Mouse (Mus musculus): Measurements from ENCODE around the gene Hist1h2ai. TPM values are rescaled to one million over a fixed set of nuclear protein-coding genes. Genes with fewer than 3 reads are reported as not detected.
"Not testable (repeated sequence)": the region's sequence is repeated elsewhere in the genome, so short reads cannot be mapped to it uniquely, and the experiment has no call there.

Hist1h2ai gene
- polyA plus RNA-seq, 1 experiment from 2014 or later, result 11.4 TPM

DNA sequence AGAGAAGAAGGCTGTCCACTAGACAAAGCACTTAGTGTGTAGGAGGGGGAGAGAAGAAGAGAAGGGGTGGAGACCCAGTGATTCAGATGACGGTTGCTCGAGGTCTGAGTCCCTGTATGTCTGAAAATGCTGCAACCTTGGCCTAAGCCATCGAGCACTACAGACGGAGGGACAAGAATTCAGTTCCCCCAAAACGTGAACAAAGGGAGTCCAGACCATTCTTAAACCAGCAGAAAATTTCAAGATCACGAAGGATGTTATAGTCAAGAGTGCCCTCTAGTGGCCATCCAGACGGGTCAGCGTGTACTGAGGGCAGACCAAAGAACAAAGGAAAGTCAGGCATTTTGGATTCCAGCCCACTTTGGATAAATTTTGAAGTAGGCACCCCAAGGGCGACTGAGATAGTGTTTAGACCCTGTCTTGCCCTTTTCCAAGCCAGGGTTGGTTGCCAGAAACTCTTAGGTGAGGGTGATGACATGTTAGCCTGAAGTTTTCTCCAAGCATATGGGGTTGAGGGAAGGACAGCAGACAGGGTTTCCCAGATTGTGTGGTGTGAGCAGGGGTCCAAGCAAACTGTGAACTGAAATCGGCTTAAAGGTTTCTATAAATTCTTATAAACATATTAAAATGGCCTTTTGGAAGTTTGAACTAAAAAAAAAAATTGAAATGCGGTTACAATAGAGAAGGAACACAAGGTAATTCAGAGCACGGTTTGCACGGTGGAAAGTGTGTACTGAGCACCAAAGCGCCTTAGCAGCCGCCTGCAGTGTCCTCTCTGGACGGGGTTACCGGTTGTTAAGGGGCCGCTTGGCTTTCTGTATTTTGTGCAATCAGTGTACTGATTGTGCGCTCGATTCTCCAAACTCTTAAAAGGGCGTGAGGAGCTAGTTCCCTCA, 18.0 kb downstream of the Hist1h2ai start:
- peak overlapping the region; percentile 81 for H3K4me2 ChIP-seq
- H3K4me3 ChIP-seq, result peak overlapping the region; percentile 56
- under 1% methylated on average over 21 of the region's 21 CpGs for WGBS

DNA sequence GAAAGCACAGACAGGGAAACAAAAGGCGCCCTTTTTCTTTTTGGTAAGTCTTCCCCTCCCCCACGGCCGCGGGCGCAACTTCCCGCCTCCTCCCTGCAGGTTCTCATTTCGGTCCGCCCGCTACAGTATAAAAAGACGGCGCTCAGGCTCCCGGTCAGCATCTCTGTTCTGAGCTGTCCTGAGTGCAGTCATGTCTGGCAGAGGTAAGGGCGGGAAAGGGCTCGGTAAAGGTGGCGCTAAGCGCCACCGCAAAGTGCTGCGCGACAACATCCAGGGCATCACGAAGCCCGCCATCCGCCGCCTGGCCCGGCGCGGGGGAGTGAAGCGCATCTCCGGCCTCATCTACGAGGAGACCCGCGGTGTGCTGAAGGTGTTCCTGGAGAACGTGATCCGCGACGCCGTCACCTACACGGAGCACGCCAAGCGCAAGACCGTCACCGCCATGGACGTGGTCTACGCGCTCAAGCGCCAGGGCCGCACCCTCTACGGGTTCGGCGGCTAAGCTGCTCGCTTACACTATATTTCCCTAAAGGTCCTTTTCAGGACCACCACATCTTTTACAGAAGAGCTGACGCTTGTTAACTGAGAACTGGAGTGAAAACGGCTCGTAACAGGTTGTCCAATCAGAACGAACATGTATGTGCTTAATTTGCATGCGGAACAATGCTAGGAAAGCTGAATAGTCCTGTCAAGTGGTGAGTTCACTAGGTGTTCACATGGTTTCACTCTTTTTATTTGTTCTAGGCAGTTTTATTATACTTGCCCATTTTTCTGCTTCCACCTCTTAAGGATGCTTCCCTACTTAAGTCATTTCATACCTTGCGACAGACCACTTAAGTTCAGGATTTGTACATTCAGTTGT, 18.9 kb downstream of the Hist1h2ai start, which contains the start of gene Hist1h4j:
Gene Hist1h4j, plus strand, starts transcription at position 159 of the 862 bp plus-strand sequence.
- H3K27me3 ChIP-seq; H3K4me1 ChIP-seq (replicated peaks); H3K36me3 ChIP-seq; H3K9me3 ChIP-seq (replicated peaks): not testable (repeated sequence)
- peak within 1 kb of the TSS; percentile 94 for H3K27ac ChIP-seq
- peak; percentile 90 for ATAC-seq (replicated peaks; ENCODE audit: insufficient number of reproducible peaks, insufficient read depth, low FRiP score, low read depth)
- H3K4me2 ChIP-seq, result peak within 1 kb of the TSS; percentile 81
- WGBS, result under 1% methylated on average over 46 of the region's 56 CpGs
- H3K9ac ChIP-seq, result peak within 1 kb of the TSS; percentile 64
- peak within 1 kb of the TSS; percentile 56 for H3K4me3 ChIP-seq

More for the DNA sequence above, 18.0 kb downstream of the Hist1h2ai start:
- peak; percentile 71 for ATAC-seq (replicated peaks; ENCODE audit: insufficient number of reproducible peaks, insufficient read depth, low FRiP score, low read depth)
- Histone ChIP-seq H3K4me1 (replicated peaks) (peaks cover 10% of the 10 kb centered on the region), H3K27ac (peak overlapping the region; percentile 94), H3K27me3 (no peaks in the 10 kb centered on the region), H3K9ac (peak overlapping the region; percentile 64), H3K36me3 (no peaks in the 10 kb centered on the region), H3K9me3 (replicated peaks) (no peaks in the 10 kb centered on the region)

DNA sequence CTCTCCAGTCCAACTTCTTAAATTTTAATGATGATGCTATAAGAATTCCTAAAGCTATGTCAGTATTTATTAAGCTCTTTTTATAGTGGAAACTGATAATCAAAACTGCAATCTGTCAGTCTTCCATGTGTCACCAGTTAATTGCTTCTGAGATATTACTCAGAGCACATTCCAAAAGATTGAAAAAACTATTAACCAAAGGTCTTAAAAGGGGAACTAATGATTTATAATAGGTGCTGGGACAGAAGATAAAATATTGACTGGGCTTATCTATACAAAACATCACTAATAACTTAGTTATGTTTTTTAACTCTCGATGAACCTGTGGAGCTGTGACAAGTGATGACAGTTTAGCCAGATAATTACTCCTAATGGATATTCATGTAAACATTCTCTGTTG, 28.8 kb downstream of the Hist1h2ai start:
- Histone ChIP-seq H3K9me3 (replicated peaks) (no peaks in the 10 kb centered on the region), H3K9ac (no peak overlapping the region), H3K36me3 (no peaks in the 10 kb centered on the region), H3K4me1 (replicated peaks) (peaks cover 11% of the 10 kb centered on the region), H3K27me3 (no peaks in the 10 kb centered on the region), H3K4me3 (no peak overlapping the region), H3K4me2 (no peak overlapping the region), H3K27ac (no peak overlapping the region)
- ATAC-seq (replicated peaks; ENCODE audit: insufficient number of reproducible peaks, insufficient read depth, low FRiP score, low read depth), result no peak
- WGBS, result 60% methylated on average over 1 of the region's 1 CpGs

DNA sequence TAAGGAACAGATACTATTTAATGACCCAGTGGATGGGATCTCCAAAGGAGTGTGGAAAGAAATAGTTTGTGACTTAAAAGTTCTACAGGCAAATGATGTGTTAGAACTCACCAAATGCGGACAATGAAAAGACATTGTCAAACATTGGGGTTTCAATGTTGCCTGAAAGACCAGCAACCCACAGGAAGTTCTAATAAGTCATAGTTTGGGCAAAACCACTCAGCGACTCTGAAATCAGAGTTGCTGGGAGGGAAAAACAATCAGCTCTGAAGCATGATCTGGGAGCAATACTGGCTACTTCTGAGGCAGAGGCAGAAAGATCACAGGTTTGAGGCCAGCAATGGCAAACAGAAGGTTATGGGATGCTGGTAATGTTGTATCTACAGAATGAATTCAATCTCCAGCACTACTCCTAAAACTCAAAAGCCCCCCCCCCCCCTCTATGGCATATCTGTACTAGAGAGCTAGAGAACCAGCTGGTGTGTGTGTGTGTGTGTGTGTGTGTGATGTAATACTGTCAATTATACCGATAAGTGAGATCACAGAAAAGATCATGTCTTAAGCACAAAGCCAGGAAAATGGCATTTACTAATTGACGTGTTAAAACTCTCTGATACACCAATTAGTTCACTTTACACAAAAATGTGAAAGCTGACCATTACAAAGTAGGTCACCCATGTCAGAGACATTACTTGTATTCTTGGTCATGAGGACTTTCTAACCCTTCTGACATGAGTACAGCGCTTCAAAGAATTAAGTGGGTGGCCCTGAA, 33.4 kb downstream of the Hist1h2ai start:
- H3K4me1 ChIP-seq (replicated peaks), result peaks cover 25% of the 10 kb centered on the region
- 7% methylated on average over 5 of the region's 5 CpGs for whole genome bisulfite sequencing
- peak overlapping the region; percentile 67 for H3K4me2 ChIP-seq
- H3K4me3 ChIP-seq, result peak overlapping the region; percentile 53
- no peaks in the 10 kb centered on the region for H3K36me3 ChIP-seq
- no peaks in the 10 kb centered on the region for H3K27me3 ChIP-seq
- H3K9me3 ChIP-seq (replicated peaks), result no peaks in the 10 kb centered on the region
- no peak for ATAC-seq (replicated peaks; ENCODE audit: insufficient number of reproducible peaks, insufficient read depth, low FRiP score, low read depth)
- peak overlapping the region; percentile 89 for H3K27ac ChIP-seq
- H3K9ac ChIP-seq, result peak overlapping the region; percentile 57

DNA sequence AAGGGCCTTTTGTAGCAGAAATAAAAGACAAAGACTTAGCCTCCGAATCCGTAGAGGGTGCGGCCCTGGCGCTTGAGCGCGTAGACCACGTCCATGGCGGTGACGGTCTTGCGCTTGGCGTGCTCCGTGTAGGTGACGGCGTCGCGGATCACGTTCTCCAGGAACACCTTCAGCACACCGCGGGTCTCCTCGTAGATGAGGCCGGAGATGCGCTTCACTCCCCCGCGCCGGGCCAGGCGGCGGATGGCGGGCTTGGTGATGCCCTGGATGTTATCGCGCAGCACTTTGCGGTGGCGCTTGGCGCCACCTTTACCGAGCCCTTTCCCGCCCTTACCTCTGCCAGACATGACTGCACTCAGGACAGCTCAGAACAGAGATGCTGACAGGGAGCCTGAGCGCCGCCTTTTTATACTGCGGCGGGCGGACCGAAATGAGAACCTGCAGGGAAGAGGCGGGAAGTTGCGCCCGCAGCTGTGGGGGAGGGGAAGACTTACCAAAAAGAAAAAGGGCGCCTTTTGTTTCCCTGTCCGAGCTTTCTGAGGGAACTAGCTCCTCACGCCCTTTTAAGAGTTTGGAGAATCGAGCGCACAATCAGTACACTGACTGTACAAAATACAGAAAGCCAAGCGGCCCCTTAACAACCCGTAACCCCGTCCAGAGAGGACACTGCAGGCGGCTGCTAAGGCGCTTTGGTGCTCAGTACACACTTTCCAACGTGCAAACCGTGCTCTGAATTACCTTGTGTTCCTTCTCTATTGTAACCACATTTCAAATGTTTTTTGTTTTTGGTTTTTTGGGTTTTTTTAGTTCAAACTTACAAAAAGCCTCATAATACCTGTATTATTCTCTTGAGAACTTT, 34.2 kb downstream of the Hist1h2ai start, which contains the start of gene Hist1h4k:
Gene Hist1h4k, minus strand, starts transcription at position 347 of the 859 bp plus-strand sequence.
- H3K9ac ChIP-seq, result peak within 1 kb of the TSS; percentile 61
- ATAC-seq (replicated peaks; ENCODE audit: insufficient number of reproducible peaks, insufficient read depth, low FRiP score, low read depth), result peak; percentile 70
- peak within 1 kb of the TSS; percentile 67 for H3K4me2 ChIP-seq
- H3K36me3 ChIP-seq; H3K9me3 ChIP-seq (replicated peaks); H3K27me3 ChIP-seq: not testable (repeated sequence)
- under 1% methylated on average over 49 of the region's 56 CpGs for WGBS
- peak within 1 kb of the TSS; percentile 53 for H3K4me3 ChIP-seq
- peak within 1 kb of the TSS; percentile 92 for H3K27ac ChIP-seq
- peaks cover 28% of the 10 kb centered on the region for H3K4me1 ChIP-seq (replicated peaks)

DNA sequence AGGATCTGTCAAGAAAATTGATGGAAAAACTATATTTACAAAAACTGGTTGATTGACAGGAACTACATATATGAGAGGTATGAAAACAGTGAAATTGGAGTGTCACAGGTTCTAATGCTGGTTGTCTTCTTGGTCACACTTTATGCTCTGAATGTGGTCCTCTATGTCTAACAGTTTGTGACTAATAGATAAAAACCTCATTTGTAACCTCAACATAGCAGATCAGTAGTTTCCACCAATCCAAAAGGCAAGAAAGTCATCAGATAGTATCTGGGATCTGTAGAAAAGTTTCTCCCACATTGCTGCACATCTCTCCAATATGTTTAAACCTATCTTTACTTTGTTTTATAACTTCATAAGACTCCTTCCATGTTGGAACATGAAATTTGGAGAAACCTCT, 35.2 kb downstream of the Hist1h2ai start:
- H3K27me3 ChIP-seq, result no peaks in the 10 kb centered on the region
- H3K36me3 ChIP-seq, result no peaks in the 10 kb centered on the region
- H3K27ac ChIP-seq, result peak overlapping the region; percentile 92
- no peak for ATAC-seq (replicated peaks; ENCODE audit: insufficient number of reproducible peaks, insufficient read depth, low FRiP score, low read depth)
- H3K4me3 ChIP-seq, result no peak overlapping the region
- H3K9me3 ChIP-seq (replicated peaks), result no peaks in the 10 kb centered on the region
- H3K4me2 ChIP-seq, result no peak overlapping the region
- H3K4me1 ChIP-seq (replicated peaks), result peaks cover 32% of the 10 kb centered on the region
- H3K9ac ChIP-seq, result no peak overlapping the region

DNA sequence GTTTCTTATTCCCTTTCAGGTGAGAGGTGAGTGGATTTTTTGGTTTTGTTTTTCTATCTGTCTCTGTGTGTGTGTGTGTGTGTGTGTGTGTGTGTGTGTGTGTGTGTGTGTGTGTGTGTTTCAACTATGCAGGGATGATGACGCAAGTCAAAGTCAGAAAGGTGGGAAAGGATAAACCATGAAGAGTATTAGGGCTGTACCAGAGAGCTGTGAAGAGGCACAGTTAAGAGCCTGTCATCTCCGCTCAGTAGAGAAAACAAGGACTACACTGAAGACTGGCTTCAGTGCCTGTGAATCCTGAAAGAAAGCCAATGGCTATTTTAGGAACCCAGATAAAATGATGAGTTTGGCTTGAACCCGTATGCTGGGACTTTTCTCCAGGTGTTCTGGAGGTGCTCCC, 35.6 kb downstream of the Hist1h2ai start:
- Histone ChIP-seq H3K4me2 (peak overlapping the region; percentile 74; the same call in 1 of the 2 replicates), H3K4me3 (no peak overlapping the region), H3K4me1 (replicated peaks) (peaks cover 32% of the 10 kb centered on the region), H3K27me3 (no peaks in the 10 kb centered on the region), H3K9me3 (replicated peaks) (no peaks in the 10 kb centered on the region), H3K36me3 (no peaks in the 10 kb centered on the region), H3K27ac (peak overlapping the region; percentile 92), H3K9ac (no peak overlapping the region)
- ATAC-seq (replicated peaks; ENCODE audit: insufficient number of reproducible peaks, insufficient read depth, low FRiP score, low read depth), result no peak
- WGBS, result 35% methylated on average over 3 of the region's 3 CpGs

DNA sequence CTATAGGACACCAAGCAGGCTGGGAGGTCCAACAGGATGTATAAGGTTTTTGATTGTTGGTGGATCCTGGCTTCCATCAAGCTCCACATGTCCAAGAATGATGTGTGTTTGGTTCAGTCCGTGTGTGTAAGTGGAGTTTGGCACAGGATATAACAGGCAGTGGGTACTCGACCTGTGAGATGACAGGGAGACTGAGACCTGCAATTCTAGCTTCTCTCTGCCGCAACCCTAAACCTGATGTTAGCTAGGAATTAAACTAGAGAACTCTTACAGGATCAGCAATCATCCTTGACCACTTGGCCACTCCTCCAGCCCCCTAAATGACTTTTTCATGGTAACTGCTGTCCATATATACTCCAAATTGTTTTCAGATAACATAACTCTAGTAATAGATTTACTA, 36.1 kb downstream of the Hist1h2ai start:
- Histone ChIP-seq H3K4me2 (peak overlapping the region; percentile 74), H3K9me3 (replicated peaks) (no peaks in the 10 kb centered on the region), H3K4me3 (no peak overlapping the region), H3K36me3 (no peaks in the 10 kb centered on the region), H3K9ac (peak overlapping the region; percentile 14; the same call in 1 of the 2 replicates), H3K27me3 (no peaks in the 10 kb centered on the region), H3K4me1 (replicated peaks) (peaks cover 31% of the 10 kb centered on the region), H3K27ac (peak overlapping the region; percentile 92)
- WGBS, result 32% methylated on average over 3 of the region's 3 CpGs
- no peak for ATAC-seq (replicated peaks; ENCODE audit: insufficient number of reproducible peaks, insufficient read depth, low FRiP score, low read depth)

DNA sequence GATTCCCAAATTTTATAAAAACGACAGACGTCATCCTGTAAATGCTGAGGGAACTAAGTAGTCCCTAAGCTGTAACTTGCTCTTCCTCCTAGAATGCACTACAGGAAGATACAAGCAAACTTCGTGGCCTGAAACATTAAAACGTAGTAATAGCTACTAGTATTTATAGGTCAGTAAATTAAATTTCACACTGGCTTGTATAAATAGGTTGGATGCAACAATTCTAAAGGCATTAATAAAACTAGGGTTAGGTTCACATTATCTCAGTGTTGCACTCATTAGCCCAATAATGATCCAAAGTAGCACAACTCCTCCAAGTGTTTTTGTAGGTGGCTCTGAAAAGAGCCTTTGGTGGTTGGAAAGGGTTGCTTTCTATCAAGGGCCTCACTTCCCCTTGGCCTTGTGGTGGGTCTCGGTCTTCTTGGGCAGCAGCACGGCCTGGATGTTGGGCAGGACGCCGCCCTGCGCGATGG, 36.9 kb downstream of the Hist1h2ai start:
- peak overlapping the region; percentile 92 for H3K27ac ChIP-seq
- peak overlapping the region; percentile 74 for H3K4me2 ChIP-seq
- H3K4me1 ChIP-seq (replicated peaks), result peaks cover 27% of the 10 kb centered on the region
- H3K27me3 ChIP-seq, result no peaks in the 10 kb centered on the region
- 0 out of 2 replicates have a peak, but pooled peaks have one; percentile 15 for ATAC-seq (replicated peaks; ENCODE audit: insufficient number of reproducible peaks, insufficient read depth, low FRiP score, low read depth)
- H3K9ac ChIP-seq, result peak overlapping the region; percentile 60
- 2% methylated on average over 10 of the region's 10 CpGs for WGBS
- H3K36me3 ChIP-seq, result no peaks in the 10 kb centered on the region
- H3K9me3 ChIP-seq (replicated peaks), result no peaks in the 10 kb centered on the region
- H3K4me3 ChIP-seq, result peak overlapping the region; percentile 55

Measured in heart, embryonic 15.5 days (tissue).